Mouse (Mus musculus) spleen, adult 2 months (tissue): ENCODE results near the gene Spata16.

ENCODE experiments used
- CTCF ChIP-seq: fragments of 200-500 bp; IDR thresholded peaks from 2 replicates; pipeline ENCODE4 v1.5.1; 2011; ENCODE audit warnings: mild to moderate bottlenecking, inconsistent platforms; ENCODE audit not compliant: insufficient read depth, insufficient read length, insufficient replicate concordance; ENCODE audit errors: extremely low read depth
- POLR2A ChIP-seq: fragments of 200-500 bp; IDR thresholded peaks from 2 replicates; pipeline ENCODE4 v1.6.1; 2011; ENCODE audit warnings: low read depth, low read length, inconsistent platforms

DNA sequence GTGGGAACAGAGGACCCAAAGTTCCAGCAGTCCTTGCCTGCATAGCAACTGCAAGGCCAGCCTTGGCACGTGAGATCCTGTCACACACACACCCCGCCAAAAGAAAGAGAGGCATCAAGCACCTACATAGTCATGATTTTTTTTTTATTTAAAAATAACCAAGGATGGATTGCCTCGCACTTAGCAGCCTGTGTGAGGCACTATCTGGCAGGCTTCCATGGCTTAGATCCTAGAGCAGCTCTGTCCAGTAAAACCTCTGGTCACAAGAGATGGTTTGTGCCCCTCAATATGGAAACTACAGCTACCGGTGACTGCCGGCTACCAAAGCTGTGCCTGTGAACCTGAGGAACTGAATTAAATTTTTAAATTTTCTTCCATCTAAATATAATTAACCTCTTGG is 195.5 kb downstream of the Spata16 start:
- TF ChIP-seq POLR2A = no peak
- TF ChIP-seq CTCF = no peak
